Mouse (Mus musculus): ENCODE data around the gene Ttll9.

The Ttll9 gene

DNA sequence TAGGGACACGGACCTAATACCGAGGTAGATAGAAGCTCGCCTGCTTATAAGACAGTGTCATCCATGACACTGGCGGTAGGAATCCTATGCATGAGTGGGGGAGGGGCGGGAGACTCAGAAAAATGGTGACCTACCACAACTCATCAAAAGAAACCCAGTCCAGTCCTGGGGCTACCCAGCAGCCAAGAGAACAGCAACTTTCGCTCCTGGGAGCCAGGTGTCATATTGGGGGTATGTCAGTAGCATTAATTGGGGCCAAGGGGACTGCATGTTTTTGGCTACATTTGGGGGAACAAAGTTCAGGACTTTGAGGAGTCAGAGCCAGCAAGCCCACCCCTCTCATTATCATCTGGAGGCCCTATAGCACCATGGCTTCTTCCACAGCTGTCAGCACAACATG is 88.8 kb downstream of the Ttll9 start:
- in situ Hi-C loops (cut with MboI): no loop called here

DNA sequence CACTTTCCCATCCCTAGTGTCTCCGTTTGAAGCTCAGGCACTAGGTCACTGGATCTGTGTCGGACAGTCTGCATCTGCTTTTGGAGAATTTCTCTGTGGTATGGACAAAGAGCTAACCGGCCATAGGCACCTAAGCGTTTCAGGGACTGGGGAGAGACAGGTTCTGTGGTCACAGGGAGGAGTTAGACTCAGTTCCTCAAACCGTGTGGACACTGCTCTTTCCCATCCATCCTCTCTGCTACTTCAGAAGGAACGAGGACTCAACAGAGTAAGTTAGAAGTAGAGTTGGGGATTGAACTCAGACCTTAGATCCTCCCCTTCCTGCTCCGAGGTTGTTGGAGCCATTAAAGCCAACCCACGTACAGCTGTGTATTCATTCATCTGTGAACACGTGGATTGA is 89.3 kb downstream of the Ttll9 start:
- in situ Hi-C loops (cut with MboI): no loop called here

DNA sequence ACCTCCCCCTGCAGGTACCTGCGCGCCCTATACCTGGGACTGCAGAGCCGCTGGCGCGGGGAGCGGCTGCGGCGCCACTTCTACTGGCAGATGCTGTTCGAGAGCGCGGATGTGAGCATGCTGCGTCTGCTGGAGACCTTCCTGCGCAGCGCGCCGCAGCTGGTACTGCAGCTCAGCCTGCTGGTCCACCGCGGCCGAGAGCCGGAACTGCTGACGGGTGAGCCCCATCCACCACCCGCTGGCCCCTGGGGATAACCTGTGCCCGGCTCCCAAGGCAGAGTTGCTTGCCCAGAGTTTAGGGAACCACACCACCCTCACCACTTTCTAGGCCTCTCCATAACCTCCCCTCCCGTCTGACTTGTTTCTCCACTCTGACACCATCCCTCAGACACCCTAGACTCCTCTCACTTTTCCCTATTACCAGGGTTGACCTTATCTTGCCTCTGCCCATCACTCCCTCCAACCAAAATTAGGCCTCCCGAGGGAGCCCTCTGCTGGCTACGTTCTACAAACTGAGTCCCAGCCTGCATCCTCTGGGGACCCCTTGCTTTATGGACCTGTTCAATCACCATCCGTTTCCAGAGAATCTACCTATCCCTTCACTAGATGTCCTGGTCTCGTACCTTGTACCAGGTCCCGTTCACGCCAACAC is 90.5 kb downstream of the Ttll9 start:
- in situ Hi-C loops (cut with MboI): no loop called here

DNA sequence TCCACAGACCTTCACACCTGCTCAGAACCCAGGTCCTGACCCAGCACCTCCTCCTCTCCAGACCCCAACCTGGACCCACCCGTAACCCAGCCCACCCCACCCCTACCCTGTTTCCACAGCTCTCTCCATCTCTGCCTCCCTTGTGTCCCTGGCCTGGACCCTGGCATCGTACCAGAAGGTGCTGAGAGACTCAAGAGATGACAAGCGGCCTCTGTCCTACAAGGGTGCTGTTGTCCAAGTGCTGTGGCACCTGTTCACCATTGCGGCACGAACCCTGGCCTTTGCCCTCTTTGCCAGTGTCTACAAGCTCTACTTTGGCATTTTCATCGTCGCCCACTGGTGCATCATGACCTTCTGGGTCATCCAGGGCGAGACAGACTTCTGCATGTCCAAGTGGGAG is 91.6 kb downstream of the Ttll9 start:
- in situ Hi-C loops (cut with MboI): no loop called here

DNA sequence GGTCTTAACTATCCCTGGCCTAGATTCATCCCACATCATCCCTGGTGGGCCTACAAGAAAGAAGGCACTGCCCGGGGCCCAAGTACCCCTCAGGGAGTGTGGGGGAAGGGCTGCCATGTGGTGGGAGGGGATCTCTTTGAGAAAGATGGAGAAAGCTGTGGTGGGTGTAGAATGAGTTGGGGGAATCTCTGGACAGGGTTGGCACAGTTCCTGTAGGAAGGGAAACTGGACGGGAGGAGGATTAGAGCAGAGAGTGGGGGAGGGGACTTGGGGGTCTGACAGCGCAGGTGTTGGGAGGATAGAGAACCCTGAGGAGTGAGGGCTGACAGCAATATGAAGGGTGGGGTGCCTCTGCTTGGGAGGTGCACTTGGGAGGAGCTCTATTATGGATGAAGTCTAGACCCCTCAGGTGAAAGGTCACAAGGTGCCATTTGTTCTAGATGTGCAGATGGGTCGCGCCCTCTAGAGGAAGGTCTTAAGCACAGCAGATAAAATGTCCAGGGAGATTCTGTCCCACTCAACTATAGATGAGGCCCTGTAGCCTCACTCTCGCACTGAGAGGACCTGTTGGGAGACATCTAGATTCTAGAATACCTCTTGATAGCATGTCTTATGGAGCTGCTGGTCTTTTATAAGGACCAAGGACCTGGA is 93.1 kb downstream of the Ttll9 start:
- in situ Hi-C loops (cut with MboI): no loop called here

All from mature B cell (primary cell).